20 mouse cellular contexts compared by ENCODE assay signal in genomic region chr14:51195681-51196080, GRCm38 (mm10). TPM values are rescaled to one million over a fixed set of nuclear protein-coding genes. Genes with fewer than 3 reads are reported as not detected.
DNase-seq lines count a peak whose midpoint lies in the region; ATAC-seq lines count a peak whose summit lies in the region.
"Had no signal": no experiment of that assay in that cellular context is flagged by ENCODE, and none has a peak within 500 bp of the region (broad histone marks: within the 10 kb centered on the region; RNA-seq: fewer than 3 reads in every experiment).

No protein-coding gene starts in this region.

- intact Hi-C loops in left cerebral cortex, postnatal 25 days (cut with DNase I), result no loop called here

- DNase-seq in adrenal gland, adult 2 months, result peak; percentile 13
- DNase-seq in adrenal gland, postnatal 25 days, result no peak
- DNase-seq in ovary, adult 18-20 months (ENCODE audit: low spot score), result peak; percentile 9
- no peak for DNase-seq in ovary, postnatal 14 days (ENCODE audit: low spot score)
- peak; percentile 37 for DNase-seq in kidney, postnatal 10 days
- DNase-seq in frontal cortex, postnatal 25 days (ENCODE audit: low spot score in 2 of 2), result no peak
- no peak for DNase-seq in left cerebral cortex, postnatal 25 days (ENCODE audit: low spot score in 2 of 2)
- DNase-seq: gastrocnemius, postnatal 36 days; midbrain, embryonic 14.5 days; spleen, adult 18-20 months had no signal

- no peak for ATAC-seq in CD4-positive, CD25-positive, alpha-beta regulatory T cell, adult 4 months
- ATAC-seq: forebrain, embryonic 15.5 days had no signal

RNA-seq across cellular contexts. Expression of gene Ang2, which starts 3.3 kb away (rescaled TPM):
- not detected for total RNA-seq in adrenal gland, adult 2 months (2021)
- polyA plus RNA-seq in adrenal gland, adult 2 months (2012; rRNA removed), result not detected in 2 replicates
- total RNA-seq in adrenal gland, postnatal 25 days (2021), result not detected in 2 replicates
- total RNA-seq in left cerebral cortex, postnatal 25 days (2021), result not detected
- not detected for polyA plus RNA-seq in CD4-positive, CD25-positive, alpha-beta regulatory T cell, adult 4 months (2017; shearing (Covaris generic))
- total RNA-seq: gastrocnemius, postnatal 36 days; left cerebral cortex, adult 18-20 months; MEL had no signal
- polyA plus RNA-seq: cortical plate, adult 2 months; forebrain, embryonic 15.5 days; hindbrain, embryonic 14.5 days; large intestine, adult 2 months; limb, embryonic 15.5 days; lung, embryonic 16.5 days; midbrain, embryonic 14.5 days; neural tube, embryonic 11.5 days had no signal

RNA-seq across cellular contexts. Expression of gene Ear14, which starts 7.5 kb away (rescaled TPM):
- not detected for total RNA-seq in adrenal gland, adult 2 months (2021)
- not detected in 2 replicates for polyA plus RNA-seq in adrenal gland, adult 2 months (2012; rRNA removed)
- not detected in 2 replicates for total RNA-seq in adrenal gland, postnatal 25 days (2021)
- total RNA-seq in left cerebral cortex, postnatal 25 days (2021), result not detected
- polyA plus RNA-seq in CD4-positive, CD25-positive, alpha-beta regulatory T cell, adult 4 months (2017; shearing (Covaris generic)), result not detected
- total RNA-seq: gastrocnemius, postnatal 36 days; left cerebral cortex, adult 18-20 months; MEL had no signal
- polyA plus RNA-seq: cortical plate, adult 2 months; forebrain, embryonic 15.5 days; hindbrain, embryonic 14.5 days; large intestine, adult 2 months; limb, embryonic 15.5 days; lung, embryonic 16.5 days; midbrain, embryonic 14.5 days; neural tube, embryonic 11.5 days had no signal

RNA-seq across cellular contexts. Expression of gene Rnase2b, which starts 33.6 kb away (rescaled TPM):
- total RNA-seq in adrenal gland, adult 2 months (2021), result not detected
- polyA plus RNA-seq in adrenal gland, adult 2 months (2012; rRNA removed), result not detected in 2 replicates
- not detected in 2 replicates for total RNA-seq in adrenal gland, postnatal 25 days (2021)
- total RNA-seq in left cerebral cortex, postnatal 25 days (2021), result not detected
- not detected for polyA plus RNA-seq in CD4-positive, CD25-positive, alpha-beta regulatory T cell, adult 4 months (2017; shearing (Covaris generic))
- total RNA-seq: gastrocnemius, postnatal 36 days; left cerebral cortex, adult 18-20 months; MEL had no signal
- polyA plus RNA-seq: cortical plate, adult 2 months; forebrain, embryonic 15.5 days; hindbrain, embryonic 14.5 days; large intestine, adult 2 months; limb, embryonic 15.5 days; lung, embryonic 16.5 days; midbrain, embryonic 14.5 days; neural tube, embryonic 11.5 days had no signal

RNA-seq across cellular contexts. Expression of gene Rnase1, which starts 49.1 kb away (rescaled TPM):
- 1 to 10 TPM in 1 of 2 experiments, not detected in 1; 2.3 TPM for total RNA-seq in adrenal gland, adult 2 months (2021)
- polyA plus RNA-seq in adrenal gland, adult 2 months (2012; rRNA removed), result not detected in 2 replicates
- not detected in 2 replicates for total RNA-seq in adrenal gland, postnatal 25 days (2021)
- under 1 TPM; 0.57 to 0.73 TPM for total RNA-seq in left cerebral cortex, postnatal 25 days (2021)
- not detected for polyA plus RNA-seq in CD4-positive, CD25-positive, alpha-beta regulatory T cell, adult 4 months (2017; shearing (Covaris generic))
- total RNA-seq: gastrocnemius, postnatal 36 days; MEL had no signal
- polyA plus RNA-seq: midbrain, embryonic 14.5 days had no signal

Comparison
In these comparisons a context has a peak if more than half of its experiments do, and no peak if none do; other contexts are left out.
1. DNase-seq: peak in adrenal gland, adult 2 months (single experiment), ovary, adult 18-20 months (single experiment) and kidney, postnatal 10 days (single experiment); none in adrenal gland, postnatal 25 days (single experiment), ovary, postnatal 14 days (single experiment), frontal cortex, postnatal 25 days (0 of 2) and left cerebral cortex, postnatal 25 days (0 of 2).